Mouse (Mus musculus) brain, adult 2 months (tissue): Measurements from ENCODE around the gene Spa17.
A peak's percentile ranks its signal among the peaks of the same experiment; 100 is the strongest.

ENCODE experiments used
- DNase-seq: peaks from one replicate; pipeline ENCODE4 v3.0.0; 2011; ENCODE audit warnings: low read depth, low spot score

The Spa17 gene

GRCm38 (mm10) chr9:37563805-37564204 is 49.7 kb downstream of the Spa17 start:
- no peak for DNase-seq

GRCm38 (mm10) chr9:37560617-37561016 is 52.9 kb downstream of the Spa17 start:
- no peak for DNase-seq

- DNase-seq, result peak; percentile 75
These were observed 57.2 kb downstream of the Spa17 start for GRCm38 (mm10) chr9:37556366-37556765.

- DNase-seq, result peak; percentile 86
These were observed 58.4 kb downstream of the Spa17 start, which contains the start of gene Siae for GRCm38 (mm10) chr9:37554838-37555748. TSS of gene Siae (plus strand) at chr9:37555698.

- no peak for DNase-seq
These were observed 59.2 kb downstream of the Spa17 start for GRCm38 (mm10) chr9:37554279-37554678.
